Mouse (Mus musculus) neural tube, embryonic 10.5 days (tissue): ENCODE results near the gene 1700088E04Rik.

ENCODE experiments used
- DNase-seq: peaks from one replicate; pipeline ENCODE4 v3.0.0-alpha.2; 2017; ENCODE audit warnings: low spot score; ENCODE audit errors: extremely low spot score

Gene 1700088E04Rik

DNA sequence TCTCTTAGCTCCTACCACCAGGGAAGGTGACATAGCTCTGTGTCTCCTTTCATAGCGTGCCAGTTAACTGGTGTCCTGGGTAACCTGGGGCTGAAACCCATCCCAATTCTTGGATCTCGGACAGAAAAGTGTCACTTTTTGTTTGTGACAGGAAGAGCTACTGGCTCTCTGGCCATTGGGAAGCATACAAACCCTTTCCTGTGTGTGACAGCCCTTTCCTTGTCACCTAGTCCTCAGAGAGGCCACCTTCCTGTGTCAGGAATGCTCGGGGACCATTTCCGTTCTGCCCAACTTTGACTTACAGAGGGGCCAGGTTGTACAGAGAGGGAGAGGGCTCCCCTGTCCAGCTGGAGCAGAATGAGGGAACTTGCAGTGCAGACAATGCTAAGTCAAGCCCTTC lies 41.6 kb downstream of the 1700088E04Rik start:
- no peak for DNase-seq

DNA sequence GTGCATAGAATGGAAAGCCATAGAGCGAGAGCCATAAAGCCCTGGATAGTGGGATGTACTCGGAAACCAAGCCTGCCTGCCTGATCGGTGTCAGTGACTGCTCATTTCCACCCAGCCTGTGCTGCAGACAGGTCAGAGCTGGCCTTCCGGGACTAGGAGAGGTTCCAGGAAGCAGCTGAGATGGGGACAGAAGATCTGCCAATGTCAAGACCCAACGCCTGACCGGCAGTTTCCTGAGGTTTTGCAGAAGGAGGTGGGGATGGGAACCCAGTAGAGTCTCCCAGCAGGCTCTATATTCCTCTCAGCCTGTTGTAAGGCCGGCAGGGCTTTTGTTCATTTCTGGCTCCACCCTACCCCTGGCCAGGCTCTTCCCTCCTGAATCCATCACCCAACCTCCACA lies 42.2 kb downstream of the 1700088E04Rik start:
- DNase-seq: no peak

- DNase-seq: no peak
Measured at GRCm38 (mm10) chr15:79098220-79098619, 42.8 kb downstream of the 1700088E04Rik start.

DNA sequence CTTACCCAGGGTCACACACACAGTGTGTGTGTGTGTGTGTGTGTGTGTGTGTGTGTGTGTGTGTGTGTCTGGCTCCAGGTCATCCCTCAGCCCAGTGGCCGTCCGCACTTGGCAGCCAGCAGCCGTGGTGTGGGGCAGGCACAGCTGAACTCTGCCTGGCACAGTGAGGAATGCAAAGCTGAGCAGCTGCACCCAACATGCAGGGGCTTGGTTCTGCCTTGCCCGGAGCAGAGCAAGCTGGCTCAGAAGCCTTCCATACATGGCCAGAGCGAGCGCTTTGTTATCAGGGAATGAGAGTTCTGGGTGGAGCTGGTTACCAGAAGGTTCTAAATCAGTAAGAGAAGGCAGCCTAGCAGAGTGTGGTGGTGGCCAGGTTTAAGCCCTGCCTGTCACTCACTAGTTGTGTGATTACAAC lies 43.4 kb downstream of the 1700088E04Rik start:
- no peak for DNase-seq

GRCm38 (mm10) chr15:79097135-79097534 lies 43.9 kb downstream of the 1700088E04Rik start:
- no peak for DNase-seq

DNA sequence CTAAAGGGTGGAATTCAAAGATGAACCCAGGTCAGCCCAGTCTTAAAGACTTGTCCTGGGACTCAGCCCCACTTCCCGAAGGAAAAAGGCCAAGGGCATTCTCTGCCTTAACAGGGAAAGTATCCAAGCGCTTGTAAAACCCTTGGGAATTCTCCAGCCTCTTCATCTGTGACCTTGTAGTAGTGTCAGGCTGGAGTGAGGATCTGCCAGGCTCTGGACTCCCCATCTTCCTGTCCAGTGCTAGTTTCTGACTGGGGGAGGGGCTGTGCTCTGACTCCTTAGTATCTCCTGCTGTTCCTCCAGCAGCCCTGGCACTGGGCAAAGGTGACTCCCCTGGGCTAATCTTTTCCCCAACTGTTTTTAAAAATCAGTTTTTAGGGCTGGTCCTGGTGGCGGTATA lies 44.5 kb downstream of the 1700088E04Rik start:
- DNase-seq: no peak

DNA sequence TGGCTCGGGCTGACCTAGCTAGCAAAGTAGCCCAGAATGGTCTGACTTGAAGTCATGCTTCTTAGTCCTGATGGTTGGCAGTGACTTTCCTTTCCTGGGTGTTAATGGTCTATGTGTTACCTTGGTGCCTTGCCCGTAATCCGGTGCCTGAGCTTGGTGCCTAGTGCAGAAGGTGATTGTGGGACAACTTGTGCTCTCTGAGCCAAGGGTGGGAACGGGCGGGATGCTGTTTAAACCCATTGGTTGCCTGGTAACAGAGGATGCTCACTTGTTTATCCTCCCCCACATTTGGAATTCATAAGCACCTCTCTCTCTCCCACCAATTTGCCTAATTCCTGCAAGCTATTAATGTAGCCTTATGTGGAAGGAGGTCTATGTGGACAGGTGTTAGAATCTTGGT lies 45.6 kb downstream of the 1700088E04Rik start:
- DNase-seq: no peak

- DNase-seq: no peak
Measured at GRCm38 (mm10) chr15:79093083-79093839, 47.8 kb downstream of the 1700088E04Rik start.

- no peak for DNase-seq
Measured at GRCm38 (mm10) chr15:79092284-79092683, 48.8 kb downstream of the 1700088E04Rik start.

- DNase-seq: no peak
Measured at GRCm38 (mm10) chr15:79079567-79079966, 61.5 kb downstream of the 1700088E04Rik start.
